Mouse (Mus musculus) kidney, postnatal 14 days (tissue): ENCODE data around the gene Rps19bp1.
A peak's percentile ranks its signal among the peaks of the same experiment; 100 is the strongest.

Source experiments
- DNase-seq: peaks from one replicate; pipeline ENCODE4 v3.0.0; 2022; ENCODE audit warnings: mixed read lengths

The Rps19bp1 gene

GRCm38 (mm10) chr15:80256656-80257601, 7.2 kb downstream of the Rps19bp1 start:
- DNase-seq = no peak

GRCm38 (mm10) chr15:80256242-80256641, 7.9 kb downstream of the Rps19bp1 start:
- no peak for DNase-seq

GRCm38 (mm10) chr15:80255646-80256121, 8.4 kb downstream of the Rps19bp1 start:
- DNase-seq = peak; percentile 90

GRCm38 (mm10) chr15:80254847-80255645, 9.1 kb downstream of the Rps19bp1 start, which contains the start of gene Atf4:
TSS of gene Atf4 (plus strand) at chr15:80255184.
- peak; percentile 99 for DNase-seq

- DNase-seq = peak; percentile 46
Measured at GRCm38 (mm10) chr15:80254207-80254606, 9.9 kb downstream of the Rps19bp1 start.

GRCm38 (mm10) chr15:80253530-80253929, 10.6 kb downstream of the Rps19bp1 start:
- DNase-seq = peak; percentile 56

- DNase-seq = no peak
Measured at GRCm38 (mm10) chr15:80250586-80250985, 13.5 kb downstream of the Rps19bp1 start.

- DNase-seq = no peak
Measured at GRCm38 (mm10) chr15:80249672-80250071, 14.4 kb downstream of the Rps19bp1 start.

- no peak for DNase-seq
Measured at GRCm38 (mm10) chr15:80248596-80248995, 15.5 kb downstream of the Rps19bp1 start.

GRCm38 (mm10) chr15:80248135-80248534, 16.0 kb downstream of the Rps19bp1 start:
- no peak for DNase-seq

- DNase-seq = no peak
Measured at GRCm38 (mm10) chr15:80235535-80235934, 28.6 kb downstream of the Rps19bp1 start, which contains the start of gene AC140267.1. TSS of gene AC140267.1 (plus strand) at chr15:80235835.

- peak; percentile 99 for DNase-seq
Measured at GRCm38 (mm10) chr15:80233733-80234509, 30.2 kb downstream of the Rps19bp1 start, which contains the start of gene Mief1. TSS of gene Mief1 (plus strand) at chr15:80234018.

- no peak for DNase-seq
Measured at GRCm38 (mm10) chr15:80233053-80233452, 31.1 kb downstream of the Rps19bp1 start.

GRCm38 (mm10) chr15:80232331-80232730, 31.8 kb downstream of the Rps19bp1 start:
- DNase-seq = no peak

- no peak for DNase-seq
Measured at GRCm38 (mm10) chr15:80228071-80228800, 35.9 kb downstream of the Rps19bp1 start.

- peak; percentile 81 for DNase-seq
Measured at GRCm38 (mm10) chr15:80225796-80226195, 38.3 kb downstream of the Rps19bp1 start.

GRCm38 (mm10) chr15:80225208-80225607, 38.9 kb downstream of the Rps19bp1 start:
- DNase-seq = peak; percentile 69

- no peak for DNase-seq
Measured at GRCm38 (mm10) chr15:80223751-80224150, 40.4 kb downstream of the Rps19bp1 start.

GRCm38 (mm10) chr15:80221031-80221430, 43.1 kb downstream of the Rps19bp1 start:
- DNase-seq = no peak

- DNase-seq = no peak
Measured at GRCm38 (mm10) chr15:80219705-80220657, 44.1 kb downstream of the Rps19bp1 start.
